Mouse (Mus musculus) E14TG2a.4 (cell line): Measurements from ENCODE around the gene Msn.

Experiments used
- CTCF ChIP-seq: conservative IDR thresholded peaks from 2 replicates; pipeline ENCODE4 v1.5.1; 2014; ENCODE audit warnings: low read length
- NANOG ChIP-seq: IDR thresholded peaks from 2 replicates; pipeline ENCODE4 v1.6.1; 2014; ENCODE audit warnings: borderline replicate concordance, low read length, mixed read lengths

DNA sequence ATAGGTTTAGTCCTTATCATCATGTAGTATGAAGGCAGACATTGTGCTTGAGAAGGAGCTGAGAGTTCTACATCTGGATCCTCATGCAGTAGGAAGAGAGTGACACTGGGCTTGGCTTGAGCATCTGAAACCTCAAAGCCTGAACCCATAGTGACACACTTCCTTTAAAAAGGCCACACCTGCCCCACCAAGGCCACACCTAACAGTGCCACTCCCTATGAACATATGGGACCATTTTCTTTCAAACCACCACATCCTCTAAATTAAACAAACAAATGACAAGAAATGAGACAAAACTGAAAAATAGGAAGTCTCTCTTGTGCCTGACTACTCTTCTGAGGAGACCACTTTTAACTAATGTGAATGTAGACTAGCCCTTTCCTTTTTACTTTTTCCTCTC, 19.7 kb downstream of the Msn start:
- TF ChIP-seq CTCF (no peak), NANOG (no peak)
